Mouse (Mus musculus) megakaryocyte, embryonic 14.5 days (primary cell): ENCODE data around the gene Zfp386. TPM values are rescaled to one million over a fixed set of nuclear protein-coding genes. Genes with fewer than 3 reads are reported as not detected.
A peak's percentile ranks its signal among the peaks of the same experiment; 100 is the strongest.
"Not testable (repeated sequence)": the region's sequence is repeated elsewhere in the genome, so short reads cannot be mapped to it uniquely, and the experiment has no call there.

Experiments used
- H3K27me3 ChIP-seq: replicated peaks from 2 replicates; pipeline ENCODE3; 2012; ENCODE audit warnings: inconsistent platforms
- H3K36me3 ChIP-seq: replicated peaks from 2 replicates; pipeline ENCODE3; 2012; ENCODE audit warnings: low read length, inconsistent platforms, mixed read lengths
- H3K4me1 ChIP-seq: 2 replicates; pipeline ENCODE4 v1.6.1; 2012; ENCODE audit warnings: inconsistent platforms
- H3K4me3 ChIP-seq: replicated peaks from 2 replicates; pipeline ENCODE3; 2012; ENCODE audit warnings: moderate library complexity, mild to moderate bottlenecking, inconsistent platforms
- H3K9me3 ChIP-seq: 2 replicates; pipeline ENCODE4 v1.6.1; 2012; ENCODE audit warnings: inconsistent platforms
- FLI1 ChIP-seq: IDR thresholded peaks from 2 replicates; pipeline ENCODE4 v1.6.1; 2012; ENCODE audit warnings: low read length, inconsistent platforms, mixed read lengths
- GATA1 ChIP-seq: IDR thresholded peaks from 3 replicates; pipeline ENCODE4 v1.6.1; 2012; ENCODE audit warnings: mixed read lengths, low read length, inconsistent platforms, borderline replicate concordance
- polyA plus RNA-seq: library from polyadenylated mRNA; stranded (reverse); fragments of >175 nt; gene quantifications from 2 replicates; pipeline ENCODE4 v1.2.3, GENCODE M21; 2012; ENCODE audit warnings: low replicate concordance; ENCODE audit not compliant: insufficient read depth

The Zfp386 gene
- polyA plus RNA-seq: 0.65 TPM in 1 of 2 replicates, not detected in the other

DNA sequence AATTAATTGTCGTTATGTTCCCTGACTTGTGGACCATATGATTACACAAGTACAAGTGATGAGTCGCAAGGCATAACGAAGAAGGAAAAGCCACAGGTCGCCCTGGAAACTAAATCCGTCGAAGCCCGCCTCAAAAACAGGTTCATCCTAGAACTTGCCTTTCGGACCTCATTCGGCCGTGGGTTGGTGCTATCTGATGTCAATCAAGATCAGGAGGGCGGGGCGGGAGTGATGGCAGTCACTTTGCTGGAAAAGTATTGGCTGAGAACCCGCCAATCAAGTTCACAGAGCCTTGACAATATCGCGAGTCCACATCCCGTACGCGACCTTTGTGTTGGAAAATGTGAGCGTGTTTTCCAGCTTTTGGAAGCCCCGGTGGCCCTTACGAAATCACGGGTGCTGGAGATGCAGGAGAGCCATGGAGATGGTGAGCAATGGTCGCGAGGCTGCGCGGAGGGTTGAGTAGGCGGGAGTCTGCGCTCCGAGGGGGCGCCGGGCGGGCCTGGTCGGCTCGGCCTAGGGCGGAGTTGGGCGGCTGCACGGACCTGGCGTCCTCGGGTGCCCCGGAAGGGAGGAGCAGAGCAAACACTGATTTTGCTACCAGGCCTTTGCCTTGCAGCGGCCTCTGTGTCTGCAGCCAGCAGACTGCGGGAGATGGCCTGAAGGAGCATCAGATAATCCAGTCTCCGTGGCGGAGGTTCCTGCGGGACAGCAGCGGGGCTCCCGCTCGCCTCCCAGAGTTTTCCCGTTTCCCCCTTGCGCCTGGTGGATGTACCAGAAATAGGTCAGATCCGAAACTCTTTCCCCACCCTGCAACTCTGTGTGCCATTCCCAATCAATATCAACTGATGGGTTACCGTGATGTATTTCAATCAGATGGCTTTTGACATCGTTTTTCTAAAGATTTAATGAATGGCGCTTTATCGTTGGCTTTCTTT lies at the start of gene Zfp386:
Gene Zfp386, plus strand, starts transcription at position 285 of the 938 bp plus-strand sequence.
- Histone ChIP-seq H3K36me3 (peaks cover 26% of the 10 kb centered on the region), H3K27me3 (no peaks in the 10 kb centered on the region), H3K4me3 (peak within 1 kb of the TSS; percentile 94), H3K4me1 (peaks cover 28% of the 10 kb centered on the region), H3K9me3 (no peaks in the 10 kb centered on the region)
- TF ChIP-seq FLI1 (no peak), GATA1 (no peak)

DNA sequence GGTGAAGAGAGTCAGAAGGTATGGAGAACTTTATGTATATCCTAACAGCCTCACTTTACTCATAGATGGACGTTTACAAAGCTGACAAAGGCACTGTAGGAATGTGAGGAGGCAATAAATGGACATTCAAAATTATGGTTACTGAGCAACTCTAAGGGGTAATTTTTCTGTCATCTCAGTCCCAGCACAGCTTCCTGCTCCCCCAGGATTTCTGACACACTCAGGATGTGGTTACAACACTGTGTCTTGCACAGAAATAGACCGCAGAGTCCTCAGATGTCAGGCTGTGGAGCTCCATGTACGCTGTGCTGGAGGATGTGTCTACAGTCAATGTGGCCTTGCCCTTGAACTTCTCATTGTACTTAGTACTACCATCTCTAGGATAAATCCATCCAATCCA lies 47.7 kb upstream of the Zfp386 start:
- H3K4me3 ChIP-seq, H3K9me3 ChIP-seq, H3K27me3 ChIP-seq, H3K36me3 ChIP-seq: not testable (repeated sequence)
- H3K4me1 ChIP-seq: peaks cover 15% of the 10 kb centered on the region

DNA sequence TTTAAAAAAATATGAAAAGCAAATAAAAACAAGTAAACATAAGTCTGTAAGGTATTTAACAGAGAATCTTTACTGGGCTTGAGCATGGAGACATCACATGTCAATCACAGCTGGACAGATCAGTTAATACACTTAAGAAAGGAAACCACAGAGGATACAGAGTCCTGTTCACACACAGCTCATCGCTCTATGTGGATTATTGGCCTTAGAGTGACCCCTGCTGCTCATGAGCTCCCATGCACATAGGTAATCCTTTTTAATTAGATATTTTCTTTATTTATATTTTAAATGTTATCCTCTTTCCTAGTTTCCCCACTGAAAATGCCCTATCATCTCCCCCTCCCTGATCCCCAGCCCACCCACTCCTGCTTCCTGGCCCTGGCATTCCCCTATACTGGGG lies 44.6 kb upstream of the Zfp386 start:
- H3K27me3 ChIP-seq, H3K9me3 ChIP-seq, H3K36me3 ChIP-seq, H3K4me3 ChIP-seq: not testable (repeated sequence)
- H3K4me1 ChIP-seq: peaks cover 19% of the 10 kb centered on the region

DNA sequence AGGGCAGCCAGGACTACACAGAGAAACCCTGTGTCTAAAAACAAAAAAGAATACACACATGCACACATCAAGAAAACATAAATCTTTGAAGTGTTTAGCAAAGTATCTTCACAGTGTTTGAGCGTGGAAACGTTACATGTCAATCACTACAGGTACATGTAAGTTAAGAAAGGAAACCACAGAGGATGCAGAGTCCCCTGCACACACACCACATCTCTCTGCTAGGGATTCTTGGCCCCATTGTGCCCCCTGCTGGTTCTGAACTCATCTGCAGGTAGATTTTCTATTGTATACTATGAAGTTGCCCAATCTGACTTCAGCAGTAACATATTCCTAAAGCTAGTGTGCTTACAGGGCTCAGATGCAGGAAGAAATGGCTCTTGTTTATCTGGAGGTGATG lies 36.7 kb upstream of the Zfp386 start:
- no peaks in the 10 kb centered on the region for H3K27me3 ChIP-seq
- H3K9me3 ChIP-seq: no peaks in the 10 kb centered on the region
- H3K4me3 ChIP-seq: no peak overlapping the region
- H3K36me3 ChIP-seq: no peaks in the 10 kb centered on the region
- peaks cover 7% of the 10 kb centered on the region; the same call in 1 of the 2 replicates for H3K4me1 ChIP-seq
- no peak for TF ChIP-seq GATA1
- TF ChIP-seq FLI1: no peak

DNA sequence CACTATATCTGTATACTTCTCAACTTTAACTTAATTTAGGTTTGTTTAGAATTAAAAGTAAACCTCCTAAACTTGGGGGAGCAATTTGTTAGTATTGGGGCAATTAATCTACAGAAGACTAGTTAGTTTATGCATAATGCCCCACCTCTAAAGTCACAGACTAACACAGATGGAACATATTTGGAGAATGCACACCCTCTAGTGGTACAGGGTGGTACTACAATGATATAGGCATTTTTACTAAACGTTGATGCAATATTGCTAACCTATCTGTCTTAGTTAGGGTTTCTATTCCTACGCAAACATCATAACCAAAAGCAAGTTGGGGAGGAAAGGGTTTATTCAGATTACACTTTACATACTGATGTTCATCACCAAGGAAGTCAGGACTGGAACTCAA lies 19.4 kb upstream of the Zfp386 start:
- H3K4me3 ChIP-seq: no peak overlapping the region
- no peaks in the 10 kb centered on the region for H3K36me3 ChIP-seq
- no peak for TF ChIP-seq FLI1
- no peak for TF ChIP-seq GATA1
- H3K4me1 ChIP-seq: no peaks in the 10 kb centered on the region
- no peaks in the 10 kb centered on the region for H3K9me3 ChIP-seq
- no peaks in the 10 kb centered on the region for H3K27me3 ChIP-seq

DNA sequence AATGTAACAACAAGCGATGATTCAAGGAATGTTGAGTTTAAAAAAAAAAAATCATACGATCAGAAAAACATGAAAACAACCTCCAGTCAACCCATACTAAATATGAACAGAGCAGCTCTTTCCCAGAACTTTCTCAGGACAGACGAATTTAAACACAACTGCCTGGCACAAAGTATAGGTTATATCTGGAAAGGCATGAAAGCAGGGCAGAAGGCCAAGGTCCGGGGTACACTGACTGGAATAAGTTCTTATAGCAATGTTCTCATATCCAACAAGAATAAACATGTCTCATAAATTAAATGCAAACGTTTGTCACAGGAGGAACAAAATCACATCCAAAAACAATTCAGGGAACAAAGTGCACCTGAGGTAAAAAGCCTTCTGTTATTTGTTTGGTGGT lies 12.2 kb upstream of the Zfp386 start:
- no peaks in the 10 kb centered on the region for H3K4me1 ChIP-seq
- TF ChIP-seq FLI1 (no peak), GATA1 (no peak)
- peaks cover 4% of the 10 kb centered on the region; the same call in 1 of the 2 replicates for H3K9me3 ChIP-seq

DNA sequence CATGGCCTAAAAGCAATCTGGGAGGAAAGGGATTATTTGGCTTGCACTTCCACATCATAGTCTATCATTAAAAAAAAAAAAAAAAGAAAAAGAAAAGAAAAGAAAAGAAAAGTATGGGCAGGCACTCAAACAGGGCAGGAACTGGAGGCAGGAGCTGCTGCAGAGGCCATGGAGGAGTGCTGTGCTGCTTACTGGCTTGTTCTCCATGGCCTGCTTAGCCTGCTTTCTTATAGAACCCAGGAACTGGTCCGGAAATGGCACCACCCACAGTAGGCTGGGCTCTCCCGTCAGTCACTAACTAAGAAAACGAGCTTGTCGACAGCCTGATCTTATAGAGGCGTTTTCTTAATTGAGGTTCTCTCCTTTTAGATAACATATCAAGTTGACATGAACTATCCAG lies 2.7 kb upstream of the Zfp386 start:
- H3K36me3 ChIP-seq: no peaks in the 10 kb centered on the region
- TF ChIP-seq GATA1 (no peak), FLI1 (no peak)
- H3K4me3 ChIP-seq: no peak overlapping the region

More for the DNA sequence above, 12.2 kb upstream of the Zfp386 start:
- H3K36me3 ChIP-seq: no peaks in the 10 kb centered on the region
- H3K27me3 ChIP-seq: no peaks in the 10 kb centered on the region
- H3K4me3 ChIP-seq: no peak overlapping the region

DNA sequence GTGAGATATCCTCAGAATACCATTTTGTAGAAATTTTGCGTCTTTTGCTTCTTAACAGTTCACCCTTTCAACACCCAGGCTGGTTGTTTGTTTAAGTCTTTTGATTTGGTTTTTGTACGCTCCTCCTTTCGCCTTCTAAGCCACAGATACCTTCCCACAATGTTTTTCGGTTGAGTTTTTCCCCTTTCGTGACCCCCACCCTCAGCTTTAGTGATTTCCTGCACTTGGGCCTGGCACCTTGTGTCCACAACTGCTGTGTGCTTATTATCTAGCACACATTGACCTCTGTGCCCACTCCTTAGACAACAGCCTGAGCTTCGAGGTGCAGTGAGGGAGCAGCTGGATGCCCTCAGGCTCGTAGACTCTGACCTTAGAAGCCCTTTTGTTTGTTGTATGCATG lies 1.2 kb downstream of the Zfp386 start:
- H3K4me3 ChIP-seq: peak overlapping the region; percentile 94
- H3K9me3 ChIP-seq: no peaks in the 10 kb centered on the region
- no peaks in the 10 kb centered on the region for H3K27me3 ChIP-seq
- H3K4me1 ChIP-seq: peaks cover 28% of the 10 kb centered on the region
- H3K36me3 ChIP-seq: peaks cover 31% of the 10 kb centered on the region
- TF ChIP-seq FLI1: no peak
- no peak for TF ChIP-seq GATA1

More for the DNA sequence above, 2.7 kb upstream of the Zfp386 start:
- Histone ChIP-seq H3K27me3 (no peaks in the 10 kb centered on the region), H3K4me1 (peaks cover 27% of the 10 kb centered on the region), H3K9me3 (no peaks in the 10 kb centered on the region)

DNA sequence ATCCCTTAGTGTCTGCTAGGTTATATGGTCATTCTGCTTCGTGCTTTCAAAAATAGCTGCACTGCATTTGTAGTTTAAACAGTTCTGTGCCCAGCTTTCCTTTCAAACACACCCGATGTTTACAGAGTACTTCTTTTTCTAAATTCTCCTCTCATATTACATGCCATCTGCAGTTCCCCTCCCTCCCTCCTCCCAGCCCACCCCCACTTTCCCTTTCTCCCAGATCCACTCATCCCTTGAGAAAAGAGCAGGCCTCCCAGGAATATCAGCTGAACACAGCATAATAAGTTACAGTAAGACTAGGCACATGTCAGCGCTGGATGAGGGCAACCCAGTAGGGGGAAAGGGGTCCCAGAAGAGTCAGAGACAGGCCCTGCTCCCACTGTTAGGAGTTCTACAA lies 1.7 kb downstream of the Zfp386 start:
- peaks cover 30% of the 10 kb centered on the region for H3K4me1 ChIP-seq
- no peaks in the 10 kb centered on the region for H3K27me3 ChIP-seq
- peaks cover 34% of the 10 kb centered on the region for H3K36me3 ChIP-seq
- TF ChIP-seq FLI1: no peak
- TF ChIP-seq GATA1: no peak
- peak overlapping the region; percentile 94 for H3K4me3 ChIP-seq
- no peaks in the 10 kb centered on the region for H3K9me3 ChIP-seq

DNA sequence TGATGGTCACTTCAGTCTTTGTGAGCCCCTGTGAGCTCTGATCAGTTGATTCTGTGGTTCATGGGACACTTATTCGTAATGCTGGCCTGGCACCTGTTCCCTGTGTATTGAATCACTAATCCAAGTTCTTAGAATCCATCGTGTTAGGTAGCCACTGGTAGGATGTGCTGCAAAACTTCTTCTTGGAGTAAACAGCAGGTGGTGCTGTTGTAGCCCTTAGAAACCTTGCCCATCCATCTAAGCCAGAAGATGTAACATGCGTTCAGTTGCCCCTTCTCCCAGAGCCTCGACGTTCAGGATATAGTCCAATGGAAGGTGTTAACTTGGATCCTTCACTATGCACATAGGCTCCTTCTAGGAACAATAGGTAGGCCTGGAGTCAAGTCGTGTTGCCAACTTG lies 2.2 kb downstream of the Zfp386 start:
- Histone ChIP-seq H3K4me1 (peaks cover 35% of the 10 kb centered on the region), H3K9me3 (no peaks in the 10 kb centered on the region), H3K4me3 (no peak overlapping the region), H3K27me3 (no peaks in the 10 kb centered on the region), H3K36me3 (peaks cover 38% of the 10 kb centered on the region)
- TF ChIP-seq GATA1 (no peak), FLI1 (no peak)

DNA sequence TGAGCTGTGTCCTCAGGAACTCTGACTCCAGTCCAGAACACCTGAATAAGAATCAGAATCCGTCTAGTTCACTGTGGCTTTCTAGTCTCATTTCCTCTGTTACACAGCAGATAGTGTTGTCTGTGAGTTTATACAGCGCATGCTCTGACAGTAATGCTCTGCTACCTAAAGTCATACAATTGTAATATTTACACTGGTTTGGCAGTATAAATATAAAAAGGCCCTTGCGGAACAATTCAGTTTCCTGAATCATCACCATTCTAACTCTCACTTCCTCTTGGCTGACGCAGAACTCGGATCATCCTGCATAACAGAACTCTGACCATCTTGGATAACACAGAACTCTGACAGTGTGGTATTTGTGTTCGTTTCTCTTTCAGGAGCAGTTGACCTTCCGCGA lies 6.8 kb downstream of the Zfp386 start:
- peaks cover 17% of the 10 kb centered on the region for H3K4me1 ChIP-seq
- peaks cover 85% of the 10 kb centered on the region for H3K36me3 ChIP-seq
- H3K27me3 ChIP-seq: no peaks in the 10 kb centered on the region
- H3K4me3 ChIP-seq: no peak overlapping the region
- H3K9me3 ChIP-seq: peaks cover 11% of the 10 kb centered on the region
- TF ChIP-seq GATA1: no peak
- no peak for TF ChIP-seq FLI1
